Mouse (Mus musculus): ENCODE data around the gene Map4k2.
A peak's percentile ranks its signal among the peaks of the same experiment; 100 is the strongest.
"Not testable (repeated sequence)": the region's sequence is repeated elsewhere in the genome, so short reads cannot be mapped to it uniquely, and the experiment has no call there.

Map4k2 gene

GRCm38 (mm10) chr19:6340524-6341452 lies at the start of gene Map4k2:
Map4k2 (plus strand) TSS chr19:6341135.
- DNase-seq: peak; percentile 91 to 97

- no peak for DNase-seq
These were observed 48.7 kb upstream of the Map4k2 start for GRCm38 (mm10) chr19:6292262-6292661.

- no peak for DNase-seq
These were observed 46.6 kb upstream of the Map4k2 start for GRCm38 (mm10) chr19:6294301-6294700.

- no peak for DNase-seq
These were observed 44.3 kb upstream of the Map4k2 start for GRCm38 (mm10) chr19:6296551-6297210.

- peak; percentile 61 to 71 for DNase-seq
These were observed 43.3 kb upstream of the Map4k2 start for GRCm38 (mm10) chr19:6297641-6298040.

- no peak for DNase-seq
These were observed 41.9 kb upstream of the Map4k2 start for GRCm38 (mm10) chr19:6299003-6299402.

- DNase-seq: peak in 1 of 2 experiments; percentile 55
These were observed 41.3 kb upstream of the Map4k2 start for GRCm38 (mm10) chr19:6299450-6300267.

- peak; percentile 46 to 69 for DNase-seq
These were observed 40.5 kb upstream of the Map4k2 start for GRCm38 (mm10) chr19:6300402-6300841.

- DNase-seq: no peak
These were observed 38.8 kb upstream of the Map4k2 start for GRCm38 (mm10) chr19:6302114-6302513.

- no peak for DNase-seq
These were observed 38.4 kb upstream of the Map4k2 start for GRCm38 (mm10) chr19:6302522-6302921.

GRCm38 (mm10) chr19:6303831-6304230 lies 37.1 kb upstream of the Map4k2 start:
- no peak for DNase-seq

GRCm38 (mm10) chr19:6304787-6305516 lies 36.0 kb upstream of the Map4k2 start:
- peak; percentile 89 to 94 for DNase-seq

- no peak for DNase-seq
These were observed 35.3 kb upstream of the Map4k2 start for GRCm38 (mm10) chr19:6305517-6306115.

GRCm38 (mm10) chr19:6306137-6306551 lies 34.8 kb upstream of the Map4k2 start, which contains the start of gene Cdc42bpg:
Cdc42bpg (plus strand) TSS chr19:6306456.
- DNase-seq: peak; percentile 96 to 98

- peak; percentile 80 to 94 for DNase-seq
These were observed 34.3 kb upstream of the Map4k2 start for GRCm38 (mm10) chr19:6306586-6306985.

- DNase-seq: no peak
These were observed 33.0 kb upstream of the Map4k2 start for GRCm38 (mm10) chr19:6307733-6308531.

- no peak for DNase-seq
These were observed 30.8 kb upstream of the Map4k2 start for GRCm38 (mm10) chr19:6310181-6310580.

- DNase-seq: not testable (repeated sequence)
These were observed 29.2 kb upstream of the Map4k2 start for GRCm38 (mm10) chr19:6311783-6312182.

GRCm38 (mm10) chr19:6313796-6314195 lies 27.1 kb upstream of the Map4k2 start:
- no peak for DNase-seq

GRCm38 (mm10) chr19:6314513-6314912 lies 26.4 kb upstream of the Map4k2 start:
- DNase-seq: no peak

GRCm38 (mm10) chr19:6315573-6315972 lies 25.4 kb upstream of the Map4k2 start:
- no peak for DNase-seq
